Mouse (Mus musculus): ENCODE measurements around the gene Pde4d. TPM values are rescaled to one million over a fixed set of nuclear protein-coding genes. Genes with fewer than 3 reads are reported as not detected.
A peak's percentile ranks its signal among the peaks of the same experiment; 100 is the strongest.

The Pde4d gene
- polyA plus RNA-seq, 1 experiment = 15.1 TPM

DNA sequence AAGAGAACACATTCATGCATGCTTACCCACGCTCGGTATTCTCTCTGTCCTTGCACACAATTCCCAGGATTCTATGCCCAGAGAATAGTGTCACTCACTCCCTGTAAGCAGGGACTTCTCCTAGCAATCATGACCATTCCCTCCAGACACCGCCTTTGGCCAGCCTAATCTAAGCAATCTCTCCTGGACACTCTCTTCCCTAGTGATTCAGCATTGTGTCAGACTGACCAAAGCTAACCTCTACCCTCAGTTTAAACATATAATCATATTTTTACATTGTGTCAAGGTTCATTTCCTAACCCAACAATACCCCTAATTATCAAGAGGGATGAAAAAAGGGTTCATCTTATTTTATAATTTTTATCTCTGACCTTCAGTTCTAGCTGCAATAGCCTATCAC is 1193.7 kb downstream of the Pde4d start:
- TF ChIP-seq FOSL1 (IDR thresholded peaks at IDR 0.05; ENCODE audit: insufficient read depth, low read length, poor library complexity, severe bottlenecking) (peak; percentile 78), MYOG (IDR thresholded peaks at IDR 0.05; ENCODE audit: control insufficient read depth, extremely low read depth, insufficient read length) (no peak), MYOD1 (IDR thresholded peaks at IDR 0.05; ENCODE audit: control insufficient read depth, insufficient read length, low read depth) (peak; percentile 34), CTCF (IDR thresholded peaks at IDR 0.05; ENCODE audit: control insufficient read depth, insufficient read depth, insufficient read length) (no peak), CEBPB (IDR thresholded peaks at IDR 0.05; ENCODE audit: low read depth) (peak; percentile 3), USF1 (IDR thresholded peaks at IDR 0.05; ENCODE audit: low read depth) (no peak), MAX (IDR thresholded peaks at IDR 0.05) (no peak)
- H3K79me3 ChIP-seq (ENCODE audit: low read depth) = no peaks in the 10 kb centered on the region
- H3K27me3 ChIP-seq (ENCODE audit: control insufficient read depth, insufficient read depth, insufficient read length) = no peaks in the 10 kb centered on the region
- H3K79me2 ChIP-seq (ENCODE audit: control insufficient read depth, insufficient read depth) = no peaks in the 10 kb centered on the region
- H3K36me3 ChIP-seq (ENCODE audit: control insufficient read depth, insufficient read depth) = no peaks in the 10 kb centered on the region
- no peak overlapping the region for H3K4me3 ChIP-seq (ENCODE audit: insufficient read depth, poor library complexity, severe bottlenecking)
- peak overlapping the region; percentile 14 for H3ac ChIP-seq (ENCODE audit: control insufficient read depth, insufficient read length, low read depth)

DNA sequence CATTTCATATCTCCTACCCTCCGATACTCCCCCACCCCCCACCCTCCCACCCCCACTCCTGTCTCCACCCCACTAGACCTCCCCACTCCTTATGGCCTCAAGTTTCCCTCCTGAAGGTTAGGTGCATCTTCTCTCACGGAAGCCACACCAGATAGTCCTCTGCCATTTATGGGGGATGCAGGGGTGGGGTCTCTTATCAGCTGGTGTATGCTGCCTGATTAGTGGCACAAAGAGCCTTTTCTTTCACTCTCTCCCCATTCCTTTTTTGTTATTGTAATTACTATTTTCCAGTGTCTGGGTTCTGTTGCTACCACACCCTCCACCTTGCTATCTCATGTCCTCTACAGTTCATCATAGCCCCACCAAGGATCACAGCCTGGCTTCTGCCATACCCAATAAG is 1194.3 kb downstream of the Pde4d start:
- H3K4me3 ChIP-seq (ENCODE audit: insufficient read depth, poor library complexity, severe bottlenecking) = no peak overlapping the region
- no peaks in the 10 kb centered on the region for H3K79me3 ChIP-seq (ENCODE audit: low read depth)
- no peaks in the 10 kb centered on the region for H3K27me3 ChIP-seq (ENCODE audit: control insufficient read depth, insufficient read depth, insufficient read length)
- no peaks in the 10 kb centered on the region for H3K36me3 ChIP-seq (ENCODE audit: control insufficient read depth, insufficient read depth)
- H3K79me2 ChIP-seq (ENCODE audit: control insufficient read depth, insufficient read depth) = no peaks in the 10 kb centered on the region
- TF ChIP-seq MAX (IDR thresholded peaks at IDR 0.05) = no peak
- TF ChIP-seq MYOD1 (IDR thresholded peaks at IDR 0.05; ENCODE audit: control insufficient read depth, insufficient read length, low read depth) = no peak
- TF ChIP-seq FOSL1 (IDR thresholded peaks at IDR 0.05; ENCODE audit: insufficient read depth, low read length, poor library complexity, severe bottlenecking) = no peak
- TF ChIP-seq CTCF (IDR thresholded peaks at IDR 0.05; ENCODE audit: control insufficient read depth, insufficient read depth, insufficient read length) = no peak
- no peak for TF ChIP-seq CEBPB (IDR thresholded peaks at IDR 0.05; ENCODE audit: low read depth)
- no peak for TF ChIP-seq USF1 (IDR thresholded peaks at IDR 0.05; ENCODE audit: low read depth)
- no peak for TF ChIP-seq MYOG (IDR thresholded peaks at IDR 0.05; ENCODE audit: control insufficient read depth, extremely low read depth, insufficient read length)
- no peak overlapping the region for H3ac ChIP-seq (ENCODE audit: control insufficient read depth, insufficient read length, low read depth)

GRCm38 (mm10) chr13:109645284-109645909 is 1195.6 kb downstream of the Pde4d start:
- no peaks in the 10 kb centered on the region for H3K36me3 ChIP-seq (ENCODE audit: control insufficient read depth, insufficient read depth)

GRCm38 (mm10) chr13:109645910-109646284 is 1196.1 kb downstream of the Pde4d start:
- no peak overlapping the region for H3ac ChIP-seq (ENCODE audit: control insufficient read depth, insufficient read length, low read depth)
- H3K79me2 ChIP-seq (ENCODE audit: control insufficient read depth, insufficient read depth) = no peaks in the 10 kb centered on the region
- TF ChIP-seq CEBPB (IDR thresholded peaks at IDR 0.05; ENCODE audit: low read depth) (no peak), FOSL1 (IDR thresholded peaks at IDR 0.05; ENCODE audit: insufficient read depth, low read length, poor library complexity, severe bottlenecking) (no peak), USF1 (IDR thresholded peaks at IDR 0.05; ENCODE audit: low read depth) (no peak), CTCF (IDR thresholded peaks at IDR 0.05; ENCODE audit: control insufficient read depth, insufficient read depth, insufficient read length) (no peak), MAX (IDR thresholded peaks at IDR 0.05) (no peak), MYOG (IDR thresholded peaks at IDR 0.05; ENCODE audit: control insufficient read depth, extremely low read depth, insufficient read length) (no peak), MYOD1 (IDR thresholded peaks at IDR 0.05; ENCODE audit: control insufficient read depth, insufficient read length, low read depth) (no peak)
- H3K36me3 ChIP-seq (ENCODE audit: control insufficient read depth, insufficient read depth) = no peaks in the 10 kb centered on the region
- H3K79me3 ChIP-seq (ENCODE audit: low read depth) = no peaks in the 10 kb centered on the region
- H3K27me3 ChIP-seq (ENCODE audit: control insufficient read depth, insufficient read depth, insufficient read length) = no peaks in the 10 kb centered on the region
- H3K4me3 ChIP-seq (ENCODE audit: insufficient read depth, poor library complexity, severe bottlenecking) = no peak overlapping the region

More at GRCm38 (mm10) chr13:109645284-109645909, 1195.6 kb downstream of the Pde4d start:
- H3K4me3 ChIP-seq (ENCODE audit: insufficient read depth, poor library complexity, severe bottlenecking) = no peak overlapping the region
- no peaks in the 10 kb centered on the region for H3K27me3 ChIP-seq (ENCODE audit: control insufficient read depth, insufficient read depth, insufficient read length)
- TF ChIP-seq USF1 (IDR thresholded peaks at IDR 0.05; ENCODE audit: low read depth) (no peak), CTCF (IDR thresholded peaks at IDR 0.05; ENCODE audit: control insufficient read depth, insufficient read depth, insufficient read length) (no peak), MAX (IDR thresholded peaks at IDR 0.05) (no peak), MYOG (IDR thresholded peaks at IDR 0.05; ENCODE audit: control insufficient read depth, extremely low read depth, insufficient read length) (no peak), FOSL1 (IDR thresholded peaks at IDR 0.05; ENCODE audit: insufficient read depth, low read length, poor library complexity, severe bottlenecking) (no peak), CEBPB (IDR thresholded peaks at IDR 0.05; ENCODE audit: low read depth) (no peak), MYOD1 (IDR thresholded peaks at IDR 0.05; ENCODE audit: control insufficient read depth, insufficient read length, low read depth) (no peak)
- H3K79me2 ChIP-seq (ENCODE audit: control insufficient read depth, insufficient read depth) = no peaks in the 10 kb centered on the region
- H3K79me3 ChIP-seq (ENCODE audit: low read depth) = no peaks in the 10 kb centered on the region
- H3ac ChIP-seq (ENCODE audit: control insufficient read depth, insufficient read length, low read depth) = no peak overlapping the region

- Histone ChIP-seq H3K79me3 (ENCODE audit: low read depth) (no peaks in the 10 kb centered on the region), H3K4me3 (ENCODE audit: insufficient read depth, poor library complexity, severe bottlenecking) (no peak overlapping the region), H3K36me3 (ENCODE audit: control insufficient read depth, insufficient read depth) (no peaks in the 10 kb centered on the region), H3ac (ENCODE audit: control insufficient read depth, insufficient read length, low read depth) (no peak overlapping the region), H3K27me3 (ENCODE audit: control insufficient read depth, insufficient read depth, insufficient read length) (no peaks in the 10 kb centered on the region), H3K79me2 (ENCODE audit: control insufficient read depth, insufficient read depth) (no peaks in the 10 kb centered on the region)
- TF ChIP-seq MYOG (IDR thresholded peaks at IDR 0.05; ENCODE audit: control insufficient read depth, extremely low read depth, insufficient read length) = no peak
Observed at GRCm38 (mm10) chr13:109646597-109647232, 1197.0 kb downstream of the Pde4d start.
